In the genomic region with DNA sequence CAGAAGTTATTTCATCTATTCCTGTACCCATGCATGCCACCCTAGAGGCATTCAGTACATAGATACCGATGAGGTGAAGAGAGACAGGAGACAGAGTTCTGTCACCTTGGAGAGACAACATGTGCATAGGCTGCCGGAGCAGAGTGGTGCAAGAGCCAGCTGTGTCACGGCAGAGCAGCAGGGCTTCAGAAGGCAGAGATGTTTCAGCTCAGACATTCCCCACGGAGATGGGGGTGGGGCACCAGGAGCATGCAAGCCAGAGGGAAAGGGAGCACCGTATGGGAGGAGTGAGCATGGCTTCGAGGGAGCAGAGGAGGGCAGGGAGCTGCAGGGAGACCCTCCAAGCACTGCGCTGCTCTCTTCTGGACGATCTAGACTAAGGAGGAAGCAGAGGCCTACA, we compare ENCODE assay signal across 12 mouse cellular contexts. TPM values are rescaled to one million over a fixed set of nuclear protein-coding genes. Genes with fewer than 3 reads are reported as not detected.
DNase-seq lines count a peak whose midpoint lies in the region; ATAC-seq lines count a peak whose summit lies in the region.
"Had no signal": no experiment of that assay in that cellular context is flagged by ENCODE, and none has a peak within 500 bp of the region (broad histone marks: within the 10 kb centered on the region; RNA-seq: fewer than 3 reads in every experiment).

No protein-coding gene starts in this region.

- 42% methylated on average over 8 of the region's 8 CpGs for WGBS in lung, embryonic 16.5 days
- 26% methylated on average over 8 of the region's 8 CpGs for WGBS in heart, embryonic 16.5 days

- H3K27ac ChIP-seq in lung, embryonic 16.5 days (ENCODE audit: low read length), result no peak overlapping the region
- H3K27ac ChIP-seq in heart, embryonic 16.5 days (ENCODE audit: low read length), result peak overlapping the region; percentile 93
- H3K27ac ChIP-seq: macrophage had no signal

- peak; percentile 16 for DNase-seq in adrenal gland, postnatal 14 days
- DNase-seq in adrenal gland, adult 8-10 months, result no peak
- no peak for DNase-seq in lung, adult 18-20 months
- DNase-seq in lung, postnatal 14 days, result peak; percentile 36
- DNase-seq in urinary bladder, postnatal 36 days (ENCODE audit: low spot score in 2 of 2), result no peak
- no peak for DNase-seq in kidney, adult 8-10 months
- DNase-seq: left cerebral cortex, postnatal 4 days had no signal

- H3K4me3 ChIP-seq in lung, embryonic 16.5 days (ENCODE audit: low read length), result no peak overlapping the region
- no peak overlapping the region for H3K4me3 ChIP-seq in heart, embryonic 16.5 days (ENCODE audit: low read length)

- no peaks in the 10 kb centered on the region for H3K36me3 ChIP-seq in lung, embryonic 16.5 days (ENCODE audit: control insufficient read depth, insufficient read depth, low read length)
- no peaks in the 10 kb centered on the region for H3K36me3 ChIP-seq in heart, embryonic 16.5 days (ENCODE audit: control insufficient read depth, insufficient read depth)

- ATAC-seq in lung, embryonic 16.5 days (ENCODE audit: low read depth), result peak; percentile 38; the same call in 1 of the 2 replicates
- ATAC-seq in heart, embryonic 16.5 days (replicated peaks; ENCODE audit: extremely low read depth, insufficient read depth, low FRiP score), result peak; percentile 83
- ATAC-seq: inflammation-experienced regulatory T-cells, adult 6 months had no signal

- H3K27me3 ChIP-seq in lung, embryonic 16.5 days (ENCODE audit: control insufficient read depth, insufficient read depth, low read depth, low read length), result no peaks in the 10 kb centered on the region
- no peaks in the 10 kb centered on the region for H3K27me3 ChIP-seq in heart, embryonic 16.5 days (ENCODE audit: control insufficient read depth, insufficient read depth, low read length)

- no peak overlapping the region for H3K9ac ChIP-seq in lung, embryonic 16.5 days (ENCODE audit: low read length)
- peak overlapping the region; percentile 60 for H3K9ac ChIP-seq in heart, embryonic 16.5 days (ENCODE audit: low read length)

- no peaks in the 10 kb centered on the region for H3K9me3 ChIP-seq in lung, embryonic 16.5 days (ENCODE audit: control insufficient read depth, low read length)
- no peaks in the 10 kb centered on the region for H3K9me3 ChIP-seq in heart, embryonic 16.5 days (replicated peaks; ENCODE audit: control insufficient read depth, low read length)

- peaks cover 3% of the 10 kb centered on the region for H3K4me1 ChIP-seq in lung, embryonic 16.5 days (replicated peaks; ENCODE audit: control insufficient read depth, insufficient read depth, low read length)
- peaks cover 41% of the 10 kb centered on the region for H3K4me1 ChIP-seq in heart, embryonic 16.5 days (ENCODE audit: control insufficient read depth, insufficient read depth, low read length)

- no peak overlapping the region for H3K4me2 ChIP-seq in lung, embryonic 16.5 days (ENCODE audit: low read depth, low read length)
- peak overlapping the region; percentile 44 for H3K4me2 ChIP-seq in heart, embryonic 16.5 days (ENCODE audit: low read depth, low read length)

RNA-seq across cellular contexts. Expression of a gene that starts 18.2 kb away (rescaled TPM):
- 5.4 and 7.0 TPM in 2 replicates for total RNA-seq in adrenal gland, postnatal 14 days (2021)
- total RNA-seq in adrenal gland, adult 8-10 months (2022), result 1 to 10 TPM; 2.1 to 4.9 (median 3.8) TPM
- 3.8 and 3.9 TPM in 2 replicates for polyA plus RNA-seq in lung, embryonic 16.5 days (2015; fragmentation: Nextera tagmentation; extraction: Ambion mirVana)
- 4.6 and 5.4 TPM in 2 replicates for polyA plus RNA-seq in heart, embryonic 16.5 days (2015; fragmentation: Nextera tagmentation; extraction: Ambion mirVana)
- total RNA-seq: neutrophil, adult 5-6 weeks had no signal

Comparison
In these comparisons a context has a peak if more than half of its experiments do, and no peak if none do; other contexts are left out.
1. DNase-seq: peak in adrenal gland, postnatal 14 days (single experiment) and lung, postnatal 14 days (single experiment); none in adrenal gland, adult 8-10 months (single experiment), lung, adult 18-20 months (0 of 2), urinary bladder, postnatal 36 days (0 of 2) and kidney, adult 8-10 months (0 of 2).